Mouse (Mus musculus) heart, adult 18-20 months (tissue): ENCODE results near the gene BC051142. TPM values are rescaled to one million over a fixed set of nuclear protein-coding genes. Genes with fewer than 3 reads are reported as not detected.

Source experiments
- total RNA-seq, 2 experiments: library from RNA; stranded (reverse); gene quantifications; 2 replicates each; pipeline ENCODE4 v1.2.3; 2021

The BC051142 gene
- total RNA-seq, 2 experiments from 2014 or later = not detected

Other genes starting within 250 kb of the BC051142 start
- 1 to 10 TPM; 3.0 to 3.9 TPM for gene H2-DMb1, start 245.7 kb upstream of the BC051142 start, total RNA-seq
- gene Tap1, start 211.3 kb upstream of the BC051142 start, total RNA-seq = 10 to 100 TPM in 1 of 2 experiments, 1 to 10 TPM in 1; 5.7 to 11.4 TPM
- 10 to 100 TPM; 13.1 to 25.3 TPM for gene Psmb9, start 211.1 kb upstream of the BC051142 start, total RNA-seq
- 10 to 100 TPM; 19.5 to 34.4 TPM for gene Psmb8, start 201.1 kb upstream of the BC051142 start, total RNA-seq
- 10 to 100 TPM; 25.3 to 33.3 TPM for gene Tap2, start 195.3 kb upstream of the BC051142 start, total RNA-seq
- gene H2-Ob, start 159.9 kb upstream of the BC051142 start, total RNA-seq = 1 to 10 TPM in 1 of 2 experiments, under 1 TPM in 1; 0.77 to 5.7 TPM
- 10 to 100 TPM; 36.6 to 43.8 TPM for gene H2-Ab1, start 141.1 kb upstream of the BC051142 start, total RNA-seq
- 10 to 100 TPM; 52.0 to 53.2 TPM for gene H2-Aa, start 111.0 kb upstream of the BC051142 start, total RNA-seq
- 10 to 100 TPM; 54.9 to 60.2 TPM for gene H2-Eb1, start 93.0 kb upstream of the BC051142 start, total RNA-seq
- gene H2-Eb2, start 73.2 kb upstream of the BC051142 start, total RNA-seq = under 1 TPM in 1 of 2 experiments, not detected in 1; 0.46 TPM
- gene Btnl2, start 44.0 kb upstream of the BC051142 start, total RNA-seq = under 1 TPM; 0.26 to 0.32 TPM
- not detected for gene Btnl1, start 21.7 kb upstream of the BC051142 start, total RNA-seq
- gene Btnl4, start 78.5 kb downstream of the BC051142 start, total RNA-seq = not detected
- gene Btnl6, start 118.5 kb downstream of the BC051142 start, total RNA-seq = not detected
- gene Notch4, start 165.4 kb downstream of the BC051142 start, total RNA-seq = 10 to 100 TPM; 33.8 to 40.6 TPM
- 1 to 10 TPM; 4.1 to 5.9 TPM for gene Gpsm3, start 191.0 kb downstream of the BC051142 start, total RNA-seq
- gene Pbx2, start 192.4 kb downstream of the BC051142 start, total RNA-seq = 10 to 100 TPM; 13.6 to 17.4 TPM
- gene Ager, start 199.0 kb downstream of the BC051142 start, total RNA-seq = under 1 TPM in 1 of 2 experiments, not detected in 1; 0.23 TPM
- gene Rnf5, start 204.9 kb downstream of the BC051142 start, total RNA-seq = 10 to 100 TPM; 40.9 to 43.3 TPM
- gene Agpat1, start 205.4 kb downstream of the BC051142 start, total RNA-seq = 10 to 100 TPM; 67.9 to 72.4 TPM
- gene Egfl8, start 217.2 kb downstream of the BC051142 start, total RNA-seq = 1 to 10 TPM in 1 of 2 experiments, under 1 TPM in 1; 0.85 to 1.1 TPM
- gene Ppt2, start 229.7 kb downstream of the BC051142 start, total RNA-seq = 10 to 100 TPM; 55.5 to 55.8 TPM
- gene Prrt1, start 230.7 kb downstream of the BC051142 start, total RNA-seq = 1 to 10 TPM in 1 of 2 experiments, under 1 TPM in 1; 0.93 to 1.5 TPM
- 1 to 10 TPM; 5.8 to 6.5 TPM for gene Fkbpl, start 245.9 kb downstream of the BC051142 start, total RNA-seq
- gene Atf6b, start 248.3 kb downstream of the BC051142 start, total RNA-seq = 10 to 100 TPM; 15.5 to 17.2 TPM